Mouse (Mus musculus) gastrocnemius, postnatal 14 days (tissue): Measurements from ENCODE around the gene Ezr. TPM values are rescaled to one million over a fixed set of nuclear protein-coding genes. Genes with fewer than 3 reads are reported as not detected.

Experiments
- DNase-seq: peaks from one replicate; pipeline ENCODE4 v3.0.0; 2021; ENCODE audit warnings: mixed read lengths
- intact Hi-C: fragments of 180-260 bp; cut with DNase I; formaldehyde crosslinking; loops from one replicate; pipeline ENCODE4 v1.15.1; 2025; ENCODE audit warnings: low total_unique reads
- long read RNA-seq, 2 experiments: library from polyadenylated mRNA; stranded (forward); transcript quantifications; one replicate each; pipeline ENCODE4 v2.0.0; 2021
- total RNA-seq, 2 experiments: library from RNA; stranded (reverse); gene quantifications; 2 replicates each; pipeline ENCODE4 v1.2.3; 2021

Ezr gene
- 10 to 100 TPM; 10.3 to 16.5 TPM for total RNA-seq
- long read RNA-seq, experiment 1, transcript Ezr-201 (13 exons, 3,164 nt), result major isoform, 12 of 14 reads
- long read RNA-seq, experiment 1, partial matches to known transcripts, result 1 of 14 reads
- long read RNA-seq, experiment 1, other reads (novel, unspliced or antisense), result 1 of 14 reads
- long read RNA-seq, experiment 2, transcript Ezr-201 (13 exons, 3,164 nt), result major isoform, 12 of 16 reads
- long read RNA-seq, experiment 2, partial matches to known transcripts, result 4 of 16 reads
- long read RNA-seq, experiment 2, other reads (novel, unspliced or antisense), result 0 of 16 reads

DNA sequence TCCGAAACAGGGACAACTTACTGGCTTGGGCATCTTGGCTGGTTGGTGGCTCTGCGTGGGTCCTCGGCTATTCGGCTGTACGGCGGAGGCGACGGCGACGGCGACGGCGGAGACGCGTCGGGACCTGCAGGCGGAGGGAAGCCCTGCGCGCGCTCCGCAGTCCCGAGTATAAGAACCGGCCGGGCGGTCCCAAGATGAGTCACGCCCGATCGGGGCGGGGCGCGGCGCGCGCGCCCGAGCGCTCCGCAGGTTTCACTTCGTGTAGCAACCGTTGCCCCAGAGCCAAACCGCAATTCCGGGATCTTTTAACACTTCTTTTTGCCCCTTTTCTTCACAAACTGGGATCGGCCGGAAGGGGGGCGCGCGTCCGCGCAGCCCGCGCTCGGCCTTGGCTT is at the start of gene Ezr:
Ezr (minus strand) TSS at position 174 of the 395 bp plus-strand sequence.
- intact Hi-C loops, result loop anchor here (10.0 kb wide), 1 partner anchor 112 kb away; no protein-coding TSS in a partner anchor
- DNase-seq, result peak; percentile 88

DNA sequence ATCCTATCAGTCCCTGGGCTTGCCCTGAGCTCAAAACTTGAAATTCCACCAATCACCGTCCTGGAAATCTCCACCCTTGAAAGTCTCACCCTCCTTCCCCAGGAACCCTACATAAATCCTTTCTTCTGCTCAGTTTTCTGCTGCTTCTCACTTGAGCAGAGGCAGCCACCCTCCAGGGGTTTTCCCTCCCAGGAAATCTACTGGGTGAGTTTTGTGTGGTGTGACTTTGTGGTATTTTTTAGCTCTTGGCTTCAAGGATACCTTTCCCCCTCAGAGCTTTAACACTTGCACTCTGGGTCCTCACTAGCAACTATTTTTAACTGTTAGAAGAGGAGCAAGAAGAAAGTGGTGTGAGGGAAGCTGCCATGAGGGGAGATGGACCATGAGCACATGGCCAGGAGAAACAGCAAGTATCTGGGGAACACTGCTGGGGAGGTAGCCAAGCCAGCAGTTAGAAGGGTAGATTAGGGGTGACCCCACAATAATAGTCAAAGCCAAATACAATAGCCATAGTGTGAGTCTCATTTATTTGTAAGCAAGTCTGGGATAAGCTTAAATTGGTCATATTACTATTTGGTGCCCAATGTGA is 47.5 kb upstream of the Ezr start:
- intact Hi-C loops, result no loop called here
- DNase-seq, result no peak

GRCm38 (mm10) chr17:6828531-6829150 is 46.1 kb upstream of the Ezr start:
- DNase-seq, result no peak
- intact Hi-C loops, result no loop called here

- DNase-seq, result peak; percentile 91
- intact Hi-C loops, result no loop called here
These were observed 45.3 kb upstream of the Ezr start for GRCm38 (mm10) chr17:6827740-6828461.

DNA sequence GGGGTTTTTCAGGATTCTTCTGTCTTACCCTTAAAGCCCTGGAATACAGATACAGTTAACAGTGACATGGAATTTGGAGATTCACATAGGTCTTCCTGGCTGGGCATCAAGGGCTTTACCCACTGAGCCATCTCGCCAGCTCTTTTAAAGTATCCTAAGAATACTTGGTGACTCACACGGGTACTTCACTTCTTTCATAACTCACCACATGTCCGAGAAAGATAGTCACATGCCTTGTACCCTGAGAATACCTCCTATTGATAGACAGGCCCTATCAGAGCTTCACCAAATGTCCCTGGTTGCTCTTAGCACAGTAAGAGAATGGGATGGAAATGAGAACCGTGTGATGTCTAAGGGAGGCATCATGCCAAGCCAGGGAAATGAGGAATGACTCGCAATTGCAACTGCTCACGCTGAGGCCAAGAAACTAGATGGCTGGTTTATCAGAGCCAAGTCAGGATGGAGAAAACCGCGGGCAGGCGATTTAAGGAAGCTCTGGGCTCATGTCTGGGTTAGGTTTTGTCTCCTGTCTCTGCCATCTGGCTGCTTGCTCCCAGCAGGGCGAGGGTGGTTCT is 44.7 kb upstream of the Ezr start:
- peak; percentile 32 for DNase-seq
- intact Hi-C loops, result no loop called here

DNA sequence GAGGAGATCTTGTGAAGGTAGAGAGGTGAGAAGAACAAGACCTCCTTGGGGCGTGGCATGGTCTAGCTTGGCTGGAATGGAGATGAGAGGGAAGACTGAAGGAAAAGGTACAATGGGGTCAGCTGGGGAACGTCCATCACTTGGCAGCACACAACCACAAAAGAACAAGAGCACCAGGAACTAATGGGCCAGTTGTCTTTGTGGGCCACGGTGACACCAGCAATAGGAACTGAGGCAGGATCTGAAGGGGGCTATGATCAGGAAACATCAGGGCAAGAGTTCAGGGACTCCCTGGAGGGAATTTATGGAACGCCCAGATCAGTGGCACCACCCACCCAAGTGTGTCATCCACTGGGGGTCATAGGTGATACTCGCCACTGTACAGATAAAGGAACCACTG is 34.2 kb upstream of the Ezr start:
- no peak for DNase-seq
- intact Hi-C loops, result no loop called here

GRCm38 (mm10) chr17:6816151-6816550 is 33.6 kb upstream of the Ezr start:
- intact Hi-C loops, result no loop called here
- DNase-seq, result no peak

- intact Hi-C loops, result no loop called here
These were observed 32.1 kb upstream of the Ezr start for GRCm38 (mm10) chr17:6814656-6815055.

DNA sequence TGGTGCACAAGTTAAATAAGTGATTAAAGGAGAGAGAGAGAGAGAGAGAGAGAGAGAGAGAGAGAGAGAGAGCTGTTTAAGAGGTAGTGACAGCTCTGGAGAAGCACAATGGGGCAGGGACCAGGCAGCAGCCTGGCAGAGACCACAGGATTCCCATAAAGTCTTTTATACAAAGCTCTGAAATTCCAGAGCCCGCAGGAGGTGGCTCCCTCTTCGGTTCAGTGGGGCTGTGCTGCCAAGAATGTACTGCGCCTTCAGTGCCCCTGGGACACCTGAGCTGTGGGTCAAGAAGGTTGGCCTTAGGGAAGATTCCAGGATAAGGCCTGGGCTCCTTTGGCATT is 30.2 kb upstream of the Ezr start:
- intact Hi-C loops, result no loop called here
- DNase-seq, result no peak

More at GRCm38 (mm10) chr17:6814656-6815055, 32.1 kb upstream of the Ezr start:
- DNase-seq, result no peak

DNA sequence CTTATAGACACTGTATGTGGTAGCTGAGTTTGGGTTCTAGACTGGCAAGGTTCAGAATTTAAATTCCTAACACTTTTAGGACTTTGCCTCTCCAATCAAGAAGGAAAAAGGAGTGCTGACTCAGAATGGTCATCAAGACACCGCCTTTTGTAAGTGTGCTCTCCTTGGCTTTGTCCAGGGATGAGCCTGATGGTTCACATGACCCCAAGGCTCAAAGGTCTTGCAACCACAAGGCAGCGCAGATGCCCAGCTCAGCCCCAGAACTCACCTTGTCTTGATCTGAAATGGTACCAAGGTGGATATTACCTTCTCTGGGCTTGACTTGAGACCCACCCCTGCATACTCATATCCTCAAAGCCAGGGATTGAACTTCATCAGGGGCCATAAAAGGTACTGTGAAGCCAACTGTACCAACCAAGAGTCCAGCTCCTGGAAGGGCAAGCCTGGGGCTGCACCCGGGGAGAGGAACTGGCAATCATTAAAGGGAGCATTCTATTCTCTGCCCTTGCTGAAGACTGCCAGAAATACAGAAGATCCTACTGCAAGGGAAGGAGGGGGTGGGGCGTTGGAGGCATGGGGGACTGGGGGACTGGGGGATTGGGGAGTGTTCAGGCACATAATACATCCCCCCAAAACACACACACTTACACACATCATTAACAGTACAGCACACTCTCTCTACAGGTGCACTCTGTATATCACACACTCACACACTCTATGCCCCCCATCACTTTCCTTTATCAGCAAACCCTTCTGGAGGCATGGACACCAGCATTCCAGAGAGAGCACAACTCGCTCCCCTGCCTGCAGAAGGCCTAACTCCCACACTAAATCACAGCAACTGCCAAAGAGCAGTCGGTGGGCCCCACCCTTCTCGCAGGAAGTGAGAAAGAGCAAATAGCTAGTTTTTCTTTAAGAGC is 29.6 kb upstream of the Ezr start:
- DNase-seq, result no peak
- intact Hi-C loops, result no loop called here

DNA sequence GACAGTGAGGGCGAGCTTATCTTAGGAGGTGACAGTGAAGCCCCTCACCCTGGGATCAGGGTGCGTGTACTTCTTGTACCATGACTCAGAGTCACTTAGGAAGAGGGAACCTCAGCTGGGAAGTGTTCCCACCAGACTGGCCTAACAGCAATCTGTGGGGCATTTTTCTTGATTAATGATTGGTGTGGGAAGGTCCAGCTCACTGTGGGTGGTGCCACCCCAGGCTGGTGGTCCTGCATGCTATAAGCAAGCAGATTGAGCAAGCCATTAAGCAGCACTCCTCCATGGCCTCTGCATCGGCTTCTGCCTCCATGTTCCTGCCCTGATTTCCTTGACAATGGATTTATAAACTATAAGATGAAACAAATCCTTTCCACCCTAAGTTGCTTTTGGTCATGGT is 26.7 kb upstream of the Ezr start:
- DNase-seq, result no peak
- intact Hi-C loops, result no loop called here

DNA sequence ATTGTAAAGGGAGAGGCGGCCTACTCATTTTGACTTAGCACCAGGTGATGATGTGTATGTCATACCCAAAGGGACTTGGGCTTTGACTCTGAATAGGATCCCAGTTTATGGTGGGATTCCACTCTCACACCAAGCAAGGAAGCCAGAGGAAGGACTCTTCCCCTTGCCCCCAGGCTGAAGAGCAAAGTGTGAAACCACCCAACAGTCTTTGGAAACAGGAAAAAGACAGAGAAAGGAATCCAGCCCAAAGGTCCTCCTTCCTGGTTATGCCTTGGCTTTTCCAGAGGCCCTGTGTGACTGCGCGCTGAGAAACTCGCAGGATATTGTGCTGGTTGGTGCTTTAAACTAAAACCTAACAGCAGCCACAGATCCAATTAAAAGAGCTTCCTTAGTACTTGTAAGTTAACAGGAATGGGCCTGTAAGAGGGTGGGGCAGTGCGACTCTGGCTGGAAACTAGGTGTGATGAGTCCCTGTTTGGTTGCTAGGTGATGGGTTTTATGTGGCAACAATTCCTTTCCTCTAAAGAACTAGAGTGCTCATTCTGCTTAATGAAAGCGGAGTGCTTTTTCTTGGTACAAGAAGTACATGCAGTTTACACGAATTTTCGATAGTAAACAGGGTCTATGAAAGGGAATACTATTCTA is 26.1 kb upstream of the Ezr start:
- intact Hi-C loops, result no loop called here
- DNase-seq, result no peak

GRCm38 (mm10) chr17:6807827-6808520 is 25.4 kb upstream of the Ezr start:
- no peak for DNase-seq
- intact Hi-C loops, result no loop called here

DNA sequence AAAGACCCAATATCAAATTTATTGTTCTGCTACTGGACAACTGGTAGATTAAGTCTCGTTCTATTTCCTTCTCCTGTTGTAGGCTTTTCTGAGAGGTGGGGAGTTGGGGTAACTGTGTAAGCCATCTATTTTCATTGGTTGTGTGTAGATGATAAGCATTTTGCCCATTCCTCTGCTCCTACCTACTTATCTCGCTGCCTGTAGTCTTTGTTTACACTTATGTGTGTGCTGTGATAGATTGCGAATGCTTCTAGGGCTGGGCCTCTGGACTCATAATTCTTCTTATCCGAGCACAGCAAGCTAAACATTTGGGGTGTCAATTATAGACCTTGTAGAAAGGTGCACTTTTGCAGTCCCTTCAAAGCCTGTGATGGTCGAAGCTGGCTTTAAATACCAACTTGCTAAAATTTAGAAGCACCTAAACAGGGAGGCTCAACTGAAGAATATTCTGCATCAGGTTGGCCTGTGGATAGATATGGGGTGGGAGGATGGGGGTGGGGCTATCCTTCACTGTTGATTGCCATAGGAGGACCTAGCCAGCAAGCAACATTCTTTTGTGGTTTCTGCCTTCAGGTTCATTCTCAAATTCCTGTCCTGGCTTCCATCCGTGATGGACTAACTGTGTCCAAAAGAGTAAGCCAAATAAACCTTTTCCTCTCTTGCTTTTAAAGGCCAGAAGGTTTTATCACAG is 22.4 kb upstream of the Ezr start:
- intact Hi-C loops, result no loop called here
- no peak for DNase-seq

DNA sequence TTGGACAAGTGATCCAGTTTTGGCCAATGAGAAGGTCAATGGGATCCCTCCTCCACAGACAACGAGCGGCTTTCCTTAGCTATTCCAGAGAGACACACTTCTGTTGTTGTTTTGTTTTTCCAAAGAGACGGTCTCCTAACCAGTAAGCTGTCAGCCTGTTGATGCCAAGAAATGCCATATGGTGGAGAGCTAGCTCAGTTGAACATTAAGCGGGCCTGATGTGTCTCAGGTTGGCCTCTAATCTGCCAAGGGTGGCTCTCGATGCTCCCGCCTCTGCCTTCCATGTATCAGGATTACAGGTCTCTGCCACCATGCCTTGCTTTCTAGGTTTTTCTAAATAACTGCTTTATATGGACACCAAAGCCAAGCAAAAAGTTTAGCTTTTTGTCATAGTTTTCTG is 21.5 kb upstream of the Ezr start:
- intact Hi-C loops, result no loop called here

GRCm38 (mm10) chr17:6803614-6804013 is 21.0 kb upstream of the Ezr start:
- no peak for DNase-seq
- intact Hi-C loops, result no loop called here

More for the DNA sequence above, 21.5 kb upstream of the Ezr start:
- no peak for DNase-seq

DNA sequence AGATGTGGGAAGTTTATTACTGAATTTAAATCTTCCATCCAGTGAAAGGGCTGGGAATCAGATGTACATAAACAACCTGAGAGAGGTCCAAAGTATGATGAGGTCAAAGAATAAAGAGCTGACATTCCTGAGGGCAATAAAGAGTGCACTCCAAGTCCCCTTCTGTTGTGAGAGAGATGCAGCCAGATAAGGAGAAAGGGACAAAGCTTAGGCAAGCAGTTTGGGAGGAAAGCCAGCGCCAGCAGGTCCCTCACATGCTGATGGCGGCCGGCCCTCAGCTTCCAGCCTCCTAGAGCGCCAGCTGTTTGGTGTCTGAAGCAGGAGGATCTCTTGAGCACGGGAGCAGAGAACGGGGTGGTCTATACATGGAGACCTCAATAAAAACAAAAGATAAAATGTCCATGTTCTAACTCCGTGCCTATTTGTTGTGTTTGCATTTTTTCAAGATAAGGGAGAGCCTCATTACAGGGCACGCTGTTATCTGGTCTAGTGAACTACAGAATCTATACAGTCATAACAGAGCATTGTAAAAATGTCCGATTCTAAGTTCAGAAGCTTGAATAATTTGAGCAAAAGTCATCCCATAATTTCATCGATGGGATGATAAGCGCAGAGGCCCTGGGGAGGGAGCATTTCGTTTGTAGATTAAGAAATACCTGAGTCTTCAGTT is 15.9 kb upstream of the Ezr start:
- intact Hi-C loops, result no loop called here

More for the DNA sequence above, 15.9 kb upstream of the Ezr start:
- DNase-seq, result no peak
